Mouse (Mus musculus) megakaryocyte, embryonic 14.5 days (primary cell): ENCODE measurements around the gene Trim80. TPM values are rescaled to one million over a fixed set of nuclear protein-coding genes. Genes with fewer than 3 reads are reported as not detected.
"Not testable (repeated sequence)": the region's sequence is repeated elsewhere in the genome, so short reads cannot be mapped to it uniquely, and the experiment has no call there.

Experiments used
- H3K27me3 ChIP-seq: replicated peaks from 2 replicates; pipeline ENCODE3; 2012; ENCODE audit warnings: inconsistent platforms
- H3K36me3 ChIP-seq: replicated peaks from 2 replicates; pipeline ENCODE3; 2012; ENCODE audit warnings: low read length, inconsistent platforms, mixed read lengths
- H3K4me1 ChIP-seq: 2 replicates; pipeline ENCODE4 v1.6.1; 2012; ENCODE audit warnings: inconsistent platforms
- H3K4me3 ChIP-seq: replicated peaks from 2 replicates; pipeline ENCODE3; 2012; ENCODE audit warnings: moderate library complexity, mild to moderate bottlenecking, inconsistent platforms
- H3K9me3 ChIP-seq: 2 replicates; pipeline ENCODE4 v1.6.1; 2012; ENCODE audit warnings: inconsistent platforms
- FLI1 ChIP-seq: IDR thresholded peaks from 2 replicates; pipeline ENCODE4 v1.6.1; 2012; ENCODE audit warnings: low read length, inconsistent platforms, mixed read lengths
- GATA1 ChIP-seq: IDR thresholded peaks from 3 replicates; pipeline ENCODE4 v1.6.1; 2012; ENCODE audit warnings: mixed read lengths, low read length, inconsistent platforms, borderline replicate concordance
- polyA plus RNA-seq: library from polyadenylated mRNA; stranded (reverse); fragments of >175 nt; gene quantifications from 2 replicates; pipeline ENCODE4 v1.2.3, GENCODE M21; 2012; ENCODE audit warnings: low replicate concordance; ENCODE audit not compliant: insufficient read depth

Trim80 gene
- polyA plus RNA-seq, 1 experiment: not detected

DNA sequence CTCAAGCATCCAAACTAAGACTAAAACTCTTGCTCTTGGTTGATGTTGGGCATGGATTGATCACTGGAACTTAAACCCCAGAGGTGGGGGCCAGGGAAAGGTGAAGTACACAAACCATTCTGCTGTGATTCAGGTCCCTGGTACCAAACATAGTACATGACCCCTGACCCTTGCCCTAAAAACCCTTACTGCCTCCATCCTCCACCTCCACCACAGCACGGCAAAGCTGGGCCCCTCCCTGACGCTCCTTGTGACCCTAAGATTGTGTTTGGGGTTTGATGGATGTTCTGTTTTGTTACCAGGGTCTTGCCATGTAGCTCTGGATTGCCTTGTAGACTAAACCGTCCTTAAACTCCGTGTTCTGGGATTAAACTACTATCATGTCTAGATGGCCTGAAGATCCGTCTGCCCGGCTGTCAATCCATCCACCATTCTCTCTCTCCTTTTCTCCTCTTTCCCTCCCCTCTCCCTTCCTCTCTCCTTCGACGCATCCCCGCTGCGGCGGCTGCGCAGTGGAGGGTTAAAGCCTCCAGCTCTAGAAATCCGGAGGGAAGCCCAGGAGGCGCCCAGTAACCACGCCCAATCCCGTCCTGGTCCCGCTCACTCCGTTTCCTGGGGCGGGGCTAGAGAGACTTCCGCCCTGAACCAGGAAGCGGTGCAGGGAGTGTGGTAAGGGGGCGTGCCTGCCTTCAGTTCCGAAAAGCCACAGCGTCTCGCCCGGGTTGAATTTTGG lies 34.8 kb downstream of the Trim80 start, which contains the start of gene Armc7:
Armc7 (plus strand) TSS at position 643 of the 733 bp plus-strand sequence.
- H3K36me3 ChIP-seq: peaks cover 17% of the 10 kb centered on the region
- TF ChIP-seq GATA1 (no peak), FLI1 (peak; percentile 59)
- peaks cover 62% of the 10 kb centered on the region for H3K4me1 ChIP-seq
- H3K4me3 ChIP-seq: peak within 1 kb of the TSS; percentile 97
- peaks cover 7% of the 10 kb centered on the region for H3K27me3 ChIP-seq
- peaks cover 3% of the 10 kb centered on the region for H3K9me3 ChIP-seq

DNA sequence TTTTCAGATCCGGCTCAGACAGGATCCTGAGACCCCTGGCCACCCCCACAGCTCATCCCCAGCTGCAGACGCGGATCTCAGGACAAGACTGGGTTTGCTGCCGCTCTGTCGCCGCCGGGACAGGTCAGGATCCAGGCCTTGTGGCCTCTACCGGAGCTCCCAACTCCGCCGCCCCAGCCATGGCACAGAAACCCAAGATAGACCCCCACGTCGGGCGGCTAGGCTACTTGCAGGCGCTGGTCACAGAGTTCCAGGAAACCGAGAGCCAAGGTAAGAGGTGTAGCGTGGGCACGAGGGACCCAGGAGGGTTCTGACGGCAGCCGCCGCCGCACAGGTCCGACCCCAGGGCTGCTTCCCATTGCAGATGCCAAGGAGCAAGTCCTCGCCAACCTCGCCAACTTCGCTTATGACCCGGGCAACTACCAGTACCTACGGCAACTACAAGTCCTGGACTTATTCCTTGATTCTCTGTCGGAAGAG lies 35.5 kb downstream of the Trim80 start:
- Histone ChIP-seq H3K27me3 (peaks cover 6% of the 10 kb centered on the region), H3K9me3 (no peaks in the 10 kb centered on the region), H3K36me3 (peaks cover 23% of the 10 kb centered on the region), H3K4me1 (peaks cover 62% of the 10 kb centered on the region), H3K4me3 (peak overlapping the region; percentile 97)
- TF ChIP-seq FLI1 (no peak), GATA1 (no peak)

- H3K4me1 ChIP-seq: peaks cover 66% of the 10 kb centered on the region
- H3K4me3 ChIP-seq: peak overlapping the region; percentile 75
- not testable (repeated sequence) for H3K27me3 ChIP-seq, H3K9me3 ChIP-seq
- peaks cover 28% of the 10 kb centered on the region for H3K36me3 ChIP-seq
These were observed 36.3 kb downstream of the Trim80 start for GRCm38 (mm10) chr11:115476630-115477029.

DNA sequence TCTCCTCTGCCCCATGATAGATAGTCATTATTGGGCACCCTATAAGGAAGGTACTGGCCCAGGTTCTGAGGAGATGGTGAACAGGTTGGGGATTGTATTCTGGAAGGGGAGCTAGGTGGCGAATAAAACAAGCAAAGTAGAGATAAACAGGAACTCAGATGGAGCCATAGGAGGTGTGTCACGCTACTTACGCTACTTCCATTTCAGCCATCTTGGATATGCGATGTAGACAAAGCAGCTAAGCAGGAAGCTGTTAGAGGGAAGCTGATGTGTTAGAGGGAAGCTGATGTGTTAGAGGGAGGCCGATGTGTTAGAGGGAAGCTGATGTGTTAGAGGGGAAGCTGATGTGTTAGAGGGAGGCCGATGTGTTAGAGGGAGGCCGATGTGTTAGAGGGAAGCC lies 37.0 kb downstream of the Trim80 start:
- Histone ChIP-seq H3K36me3 (peaks cover 32% of the 10 kb centered on the region), H3K4me1 (peaks cover 72% of the 10 kb centered on the region), H3K4me3 (peak overlapping the region; percentile 62)
- not testable (repeated sequence) for H3K9me3 ChIP-seq, H3K27me3 ChIP-seq

GRCm38 (mm10) chr11:115478296-115478938 lies 38.1 kb downstream of the Trim80 start:
- no peaks in the 10 kb centered on the region for H3K27me3 ChIP-seq
- no peak overlapping the region for H3K4me3 ChIP-seq
- peaks cover 69% of the 10 kb centered on the region for H3K4me1 ChIP-seq

DNA sequence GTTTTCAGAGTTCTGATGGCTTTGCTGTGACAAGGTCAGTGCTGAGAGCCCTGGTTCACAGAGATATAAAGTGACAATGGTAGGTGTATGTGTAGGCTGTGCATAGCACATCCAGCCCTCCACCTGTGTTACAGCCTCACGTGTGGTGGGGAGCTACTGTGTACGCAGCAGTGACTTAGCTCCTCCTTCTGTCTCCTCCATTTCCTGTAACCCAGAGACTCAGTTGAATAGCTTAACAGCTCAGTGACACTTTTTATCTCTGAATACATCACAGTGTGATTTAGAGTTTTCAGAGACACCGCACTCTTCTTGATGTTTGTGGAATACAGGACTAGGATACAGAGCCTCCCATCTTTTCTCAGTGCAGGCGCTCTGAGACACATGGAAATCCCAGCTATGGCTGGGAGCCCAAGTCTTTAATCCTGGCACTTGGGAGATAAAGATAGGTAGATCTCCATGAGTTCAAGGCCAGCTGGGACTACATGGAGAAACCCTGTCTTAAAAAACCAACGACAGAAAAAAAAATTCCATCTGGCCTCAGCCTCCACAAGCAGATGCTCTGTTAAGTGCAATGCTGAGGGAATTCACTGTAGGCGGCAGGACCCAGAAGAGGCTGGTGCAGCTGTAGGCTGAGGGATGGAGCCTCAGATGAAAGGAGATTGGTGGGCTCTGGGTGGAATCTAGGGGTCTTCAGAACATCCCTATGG lies 41.4 kb downstream of the Trim80 start:
- H3K36me3 ChIP-seq: peaks cover 63% of the 10 kb centered on the region
- no peaks in the 10 kb centered on the region for H3K9me3 ChIP-seq
- peaks cover 56% of the 10 kb centered on the region for H3K4me1 ChIP-seq
- H3K4me3 ChIP-seq: no peak overlapping the region
- TF ChIP-seq GATA1: no peak
- no peaks in the 10 kb centered on the region for H3K27me3 ChIP-seq

More at GRCm38 (mm10) chr11:115478296-115478938, 38.1 kb downstream of the Trim80 start:
- Histone ChIP-seq H3K9me3 (no peaks in the 10 kb centered on the region), H3K36me3 (peaks cover 39% of the 10 kb centered on the region)
- TF ChIP-seq GATA1 (no peak), FLI1 (no peak)

DNA sequence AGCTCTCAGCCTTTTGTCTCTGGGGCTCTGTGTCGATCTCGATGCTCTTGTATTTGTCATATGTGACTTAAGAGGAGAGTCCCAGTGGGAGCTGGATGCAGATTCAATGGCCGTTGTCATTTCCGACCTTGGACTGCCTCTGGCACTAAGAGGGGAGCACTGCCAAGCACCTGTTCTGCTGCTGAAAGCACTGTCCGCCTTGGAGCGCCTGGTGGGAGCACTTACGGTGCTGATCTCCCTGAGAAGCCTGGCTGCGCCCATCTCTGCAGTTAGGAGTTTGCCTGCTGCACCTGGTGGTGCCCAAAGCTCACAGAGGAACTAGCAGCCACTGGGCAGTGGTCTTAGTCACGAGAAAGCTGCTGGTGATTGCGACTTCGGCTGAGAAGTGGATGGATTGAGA lies 42.9 kb downstream of the Trim80 start:
- Histone ChIP-seq H3K4me3 (no peak overlapping the region), H3K4me1 (peaks cover 41% of the 10 kb centered on the region), H3K36me3 (peaks cover 73% of the 10 kb centered on the region), H3K27me3 (no peaks in the 10 kb centered on the region), H3K9me3 (no peaks in the 10 kb centered on the region)
- no peak for TF ChIP-seq GATA1
- no peak for TF ChIP-seq FLI1

DNA sequence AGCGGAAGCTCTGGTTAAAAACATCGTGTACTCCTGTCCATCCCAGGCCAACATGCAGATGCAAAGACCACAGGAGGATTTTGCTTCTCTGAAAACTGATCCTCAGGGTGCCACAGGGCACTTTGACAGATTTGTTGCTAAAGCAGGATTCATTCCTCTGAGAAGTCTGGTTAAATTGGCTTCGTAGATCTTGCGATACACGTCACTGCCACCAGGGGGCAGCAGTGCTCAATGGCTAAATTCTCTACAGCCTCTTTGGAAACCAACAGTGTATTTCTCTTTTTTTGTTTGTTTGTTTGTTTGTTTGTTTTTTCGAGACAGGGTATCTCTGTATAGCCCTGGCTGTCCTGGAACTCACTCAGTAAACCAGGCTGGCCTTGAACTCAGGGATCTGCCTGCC lies 43.4 kb downstream of the Trim80 start:
- peaks cover 75% of the 10 kb centered on the region for H3K36me3 ChIP-seq
- H3K27me3 ChIP-seq: no peaks in the 10 kb centered on the region
- H3K9me3 ChIP-seq: no peaks in the 10 kb centered on the region
- no peak overlapping the region for H3K4me3 ChIP-seq
- TF ChIP-seq FLI1: no peak
- no peak for TF ChIP-seq GATA1
- peaks cover 41% of the 10 kb centered on the region for H3K4me1 ChIP-seq

DNA sequence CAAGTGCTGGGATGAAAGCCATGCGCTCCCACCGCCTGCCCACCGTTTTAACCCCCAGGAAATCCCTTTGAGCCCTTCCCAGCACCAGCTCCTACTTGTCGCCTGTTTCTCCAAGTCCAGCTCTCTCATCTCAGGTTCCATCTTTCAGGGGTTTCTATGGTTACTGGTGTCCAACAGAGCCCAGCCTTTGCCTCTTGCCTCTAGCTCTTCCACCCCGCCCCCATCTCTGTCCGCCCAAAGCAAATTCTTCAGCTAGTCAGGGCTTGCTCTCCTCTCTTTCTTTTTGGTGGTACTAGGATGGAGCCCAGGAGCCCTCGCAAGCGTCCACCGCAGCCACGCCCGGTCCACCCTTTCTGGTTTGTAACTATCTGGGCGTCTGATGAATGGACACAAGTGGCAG lies 44.8 kb downstream of the Trim80 start:
- peaks cover 75% of the 10 kb centered on the region for H3K36me3 ChIP-seq
- H3K4me1 ChIP-seq: peaks cover 46% of the 10 kb centered on the region
- TF ChIP-seq FLI1: no peak
- TF ChIP-seq GATA1: no peak
- H3K9me3 ChIP-seq: no peaks in the 10 kb centered on the region
- no peaks in the 10 kb centered on the region for H3K27me3 ChIP-seq
- no peak overlapping the region for H3K4me3 ChIP-seq

DNA sequence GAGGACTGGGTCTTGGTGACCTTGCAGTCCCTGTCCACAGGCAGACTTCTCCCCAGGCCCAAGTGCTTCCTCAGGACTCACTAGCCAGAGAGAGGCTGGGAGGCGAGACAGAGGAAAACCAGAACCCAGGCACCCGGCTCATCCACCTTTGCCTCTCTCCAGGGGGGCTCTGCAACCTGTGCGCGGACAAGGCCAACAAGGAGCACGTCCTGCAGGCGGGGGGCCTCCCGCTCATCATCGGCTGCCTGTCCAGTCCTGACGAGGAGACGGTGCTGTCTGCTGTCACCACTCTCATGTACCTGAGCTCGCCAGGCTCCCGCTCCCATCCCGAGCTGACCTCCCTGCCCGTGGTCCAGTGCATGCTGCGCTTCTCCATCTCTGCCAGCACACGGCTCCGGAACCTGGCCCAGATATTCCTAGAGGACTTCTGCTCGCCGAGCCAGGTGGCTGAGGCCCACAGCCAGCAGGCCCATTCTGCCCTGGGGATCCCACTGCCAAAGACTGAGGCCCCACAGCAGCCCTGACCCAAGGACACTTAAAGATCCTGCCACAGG lies 48.3 kb downstream of the Trim80 start:
- peaks cover 56% of the 10 kb centered on the region for H3K36me3 ChIP-seq
- H3K4me3 ChIP-seq: peak overlapping the region; percentile 2
- H3K9me3 ChIP-seq: no peaks in the 10 kb centered on the region
- TF ChIP-seq GATA1: no peak
- no peak for TF ChIP-seq FLI1
- peaks cover 57% of the 10 kb centered on the region for H3K4me1 ChIP-seq
- H3K27me3 ChIP-seq: no peaks in the 10 kb centered on the region
